8 mouse cellular contexts compared by ENCODE assay signal in the genomic region with DNA sequence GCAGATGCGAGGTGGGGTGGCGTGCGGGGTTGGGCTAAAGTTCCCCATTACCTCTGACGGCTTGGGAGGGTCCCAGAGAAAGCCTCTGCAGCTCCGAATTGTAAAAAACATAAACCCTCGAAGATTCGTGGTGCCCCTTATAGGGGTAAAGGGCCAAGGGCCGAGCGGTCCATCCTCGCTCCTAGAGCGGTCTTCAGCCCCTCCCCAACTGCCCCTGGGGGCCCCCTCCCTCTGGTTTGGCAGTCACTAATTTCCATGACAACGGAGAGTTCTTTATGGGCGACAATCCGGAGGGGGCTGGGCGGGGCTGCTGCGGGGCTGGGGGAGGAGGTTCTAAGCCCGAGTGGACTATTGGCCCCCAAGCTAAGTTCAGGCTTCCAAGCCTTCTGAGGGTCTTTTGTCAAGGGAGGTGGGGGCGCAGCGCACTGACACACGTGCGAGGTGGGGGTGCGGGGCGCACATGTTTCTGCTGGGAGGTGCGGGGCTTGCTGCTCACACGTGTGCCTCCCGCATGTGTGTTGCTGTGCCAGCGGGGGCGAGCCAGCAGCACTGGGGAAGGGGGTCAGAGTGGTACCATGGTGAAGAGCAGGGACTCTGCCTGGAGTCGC. TPM values are rescaled to one million over a fixed set of nuclear protein-coding genes. Genes with fewer than 3 reads are reported as not detected.
DNase-seq lines count a peak whose midpoint lies in the region; ATAC-seq and TF ChIP-seq lines count a peak whose summit lies in the region.

No protein-coding gene starts in this region.

- TF ChIP-seq EP300 in heart, postnatal 0 days (IDR thresholded peaks at IDR 0.05; ENCODE audit: low read depth), result no peak

- peak overlapping the region; percentile 77 for H3K4me2 ChIP-seq in heart, postnatal 0 days (ENCODE audit: low read depth, low read length)
- H3K4me2 ChIP-seq in hindbrain, embryonic 14.5 days (replicated peaks), result peak overlapping the region; percentile 91
- peak overlapping the region; percentile 51 for H3K4me2 ChIP-seq in liver, embryonic 16.5 days (ENCODE audit: low read depth, low read length)
- H3K4me2 ChIP-seq in stomach, embryonic 14.5 days (replicated peaks; ENCODE audit: low read depth, low read length), result peak overlapping the region; percentile 93

- no peak for DNase-seq in heart, postnatal 0 days (ENCODE audit: low spot score)
- DNase-seq in heart, postnatal 10 days, result no peak
- DNase-seq in embryo, embryonic 10.5 days (ENCODE audit: low spot score), result peak; percentile 53
- no peak for DNase-seq in hindbrain, embryonic 14.5 days (ENCODE audit: low spot score)
- no peak for DNase-seq in T-cell, adult 2 months (ENCODE audit: low spot score)
- DNase-seq in adrenal gland, postnatal 4 days (ENCODE audit: low spot score in 2 of 2), result no peak

- intact Hi-C loops in heart, postnatal 10 days (cut with DNase I), result no loop called here

- ATAC-seq in heart, postnatal 0 days (ENCODE audit: insufficient read depth, low read depth), result 0 out of 2 replicates have a peak, but pooled peaks have one; percentile 19
- ATAC-seq in hindbrain, embryonic 14.5 days (ENCODE audit: low FRiP score), result peak; percentile 38; the same call in 1 of the 2 replicates
- ATAC-seq in liver, embryonic 16.5 days (ENCODE audit: low read depth), result no peak
- ATAC-seq in stomach, embryonic 14.5 days (ENCODE audit: insufficient number of reproducible peaks, insufficient read depth, low FRiP score, low read depth), result peak; percentile 44; the same call in 1 of the 2 replicates

- no peaks in the 10 kb centered on the region for H3K9me3 ChIP-seq in heart, postnatal 0 days (replicated peaks; ENCODE audit: control insufficient read depth, low read length)
- no peaks in the 10 kb centered on the region for H3K9me3 ChIP-seq in hindbrain, embryonic 14.5 days (ENCODE audit: control insufficient read depth, low read length)
- no peaks in the 10 kb centered on the region for H3K9me3 ChIP-seq in liver, embryonic 16.5 days (replicated peaks; ENCODE audit: control insufficient read depth, low read length)
- no peaks in the 10 kb centered on the region for H3K9me3 ChIP-seq in stomach, embryonic 14.5 days (ENCODE audit: control insufficient read depth, low read depth, low read length)

- H3K27me3 ChIP-seq in heart, postnatal 0 days (ENCODE audit: control insufficient read depth, insufficient read depth, low read length), result peaks cover 43% of the 10 kb centered on the region
- peaks cover 8% of the 10 kb centered on the region for H3K27me3 ChIP-seq in hindbrain, embryonic 14.5 days (ENCODE audit: control insufficient read depth, insufficient read depth, low read length)
- peaks cover 47% of the 10 kb centered on the region for H3K27me3 ChIP-seq in liver, embryonic 16.5 days (ENCODE audit: control insufficient read depth, insufficient read depth, low read depth, low read length)
- 0 out of 2 replicates have a peak, but pooled peaks cover 3% of the 10 kb centered on the region for H3K27me3 ChIP-seq in stomach, embryonic 14.5 days (ENCODE audit: control insufficient read depth, insufficient read depth, low read length)

- 0 out of 2 replicates have a peak overlapping the region, but pooled peaks have one; percentile 40 for H3K9ac ChIP-seq in heart, postnatal 0 days (replicated peaks; ENCODE audit: low read depth, low read length)
- peak overlapping the region; percentile 63 for H3K9ac ChIP-seq in hindbrain, embryonic 14.5 days
- H3K9ac ChIP-seq in liver, embryonic 16.5 days (ENCODE audit: low read depth, low read length), result no peak overlapping the region
- peak overlapping the region; percentile 45 for H3K9ac ChIP-seq in stomach, embryonic 14.5 days (replicated peaks; ENCODE audit: low read depth, low read length)

- 11% methylated on average over 29 of the region's 29 CpGs for whole genome bisulfite sequencing in heart, postnatal 0 days
- WGBS in hindbrain, embryonic 14.5 days, result 1% methylated on average over 29 of the region's 29 CpGs
- WGBS in liver, embryonic 16.5 days (ENCODE audit: insufficient replicate concordance), result 5% methylated on average over 29 of the region's 29 CpGs
- WGBS in stomach, embryonic 14.5 days, result 4% methylated on average over 29 of the region's 29 CpGs

- no peaks in the 10 kb centered on the region for H3K36me3 ChIP-seq in heart, postnatal 0 days (replicated peaks; ENCODE audit: control insufficient read depth, insufficient read depth, low read length)
- no peaks in the 10 kb centered on the region for H3K36me3 ChIP-seq in hindbrain, embryonic 14.5 days (replicated peaks; ENCODE audit: control insufficient read depth, insufficient read depth)
- H3K36me3 ChIP-seq in liver, embryonic 16.5 days (ENCODE audit: control insufficient read depth, insufficient read depth), result no peaks in the 10 kb centered on the region
- H3K36me3 ChIP-seq in stomach, embryonic 14.5 days (ENCODE audit: control insufficient read depth, insufficient read depth, low read length), result no peaks in the 10 kb centered on the region

- H3K27ac ChIP-seq in heart, postnatal 0 days (ENCODE audit: low read depth), result no peak overlapping the region
- H3K27ac ChIP-seq in hindbrain, embryonic 14.5 days, result no peak overlapping the region
- H3K27ac ChIP-seq in liver, embryonic 16.5 days (ENCODE audit: low read length), result no peak overlapping the region
- no peak overlapping the region for H3K27ac ChIP-seq in stomach, embryonic 14.5 days (ENCODE audit: low read length)

- peaks cover 8% of the 10 kb centered on the region for H3K4me1 ChIP-seq in heart, postnatal 0 days (ENCODE audit: control insufficient read depth, insufficient read depth)
- H3K4me1 ChIP-seq in hindbrain, embryonic 14.5 days (replicated peaks; ENCODE audit: control insufficient read depth, insufficient read depth, low read length), result peaks cover 15% of the 10 kb centered on the region
- H3K4me1 ChIP-seq in liver, embryonic 16.5 days (ENCODE audit: control insufficient read depth, low read depth, low read length), result peaks cover 5% of the 10 kb centered on the region
- peaks cover 12% of the 10 kb centered on the region; the same call in 1 of the 2 replicates for H3K4me1 ChIP-seq in stomach, embryonic 14.5 days (ENCODE audit: control insufficient read depth, insufficient read depth, low read length)

- no peak for TF ChIP-seq CTCF in heart, postnatal 0 days (IDR thresholded peaks at IDR 0.05; ENCODE audit: low read depth)

- peak overlapping the region; percentile 49 for H3K4me3 ChIP-seq in heart, postnatal 0 days (ENCODE audit: low read depth, low read length)
- peak overlapping the region; percentile 50 for H3K4me3 ChIP-seq in hindbrain, embryonic 14.5 days (replicated peaks; ENCODE audit: low read length)
- H3K4me3 ChIP-seq in liver, embryonic 16.5 days (ENCODE audit: low read depth, low read length), result peak overlapping the region; percentile 34
- H3K4me3 ChIP-seq in stomach, embryonic 14.5 days (ENCODE audit: low read depth, low read length), result peak overlapping the region; percentile 52

RNA-seq across cellular contexts. Expression of a gene that starts 0.8 kb away (rescaled TPM):
- total RNA-seq in heart, postnatal 0 days (2014; rRNA removed; ENCODE audit: low replicate concordance), result 0.15 TPM in 1 of 2 replicates, not detected in the other
- 0.03 TPM in 1 of 2 replicates, not detected in the other for polyA plus RNA-seq in heart, postnatal 0 days (2015; fragmentation: Nextera tagmentation; extraction: Ambion mirVana)
- total RNA-seq in heart, postnatal 10 days (2021), result under 1 TPM; 0.14 to 0.37 TPM
- 16.7 and 20.0 TPM in 2 replicates for polyA plus RNA-seq in hindbrain, embryonic 14.5 days (2014; fragmentation: Nextera tagmentation; extraction: Ambion mirVana)
- polyA plus RNA-seq in liver, embryonic 16.5 days (2015; fragmentation: Nextera tagmentation; extraction: Ambion mirVana), result 0.11 TPM in 2 replicates
- polyA plus RNA-seq in stomach, embryonic 14.5 days (2014; fragmentation: Nextera tagmentation; extraction: Ambion mirVana), result 1.6 and 1.9 TPM in 2 replicates
- total RNA-seq in adrenal gland, postnatal 4 days (2021), result 1 to 10 TPM; 3.5 to 4.0 TPM

RNA-seq across cellular contexts. Expression of a gene that starts 8.1 kb away (rescaled TPM):
- total RNA-seq in heart, postnatal 0 days (2014; rRNA removed; ENCODE audit: low replicate concordance), result not detected in 2 replicates
- polyA plus RNA-seq in heart, postnatal 0 days (2015; fragmentation: Nextera tagmentation; extraction: Ambion mirVana), result not detected in 2 replicates
- not detected for total RNA-seq in heart, postnatal 10 days (2021)
- polyA plus RNA-seq in hindbrain, embryonic 14.5 days (2014; fragmentation: Nextera tagmentation; extraction: Ambion mirVana), result not detected in 2 replicates
- not detected in 2 replicates for polyA plus RNA-seq in liver, embryonic 16.5 days (2015; fragmentation: Nextera tagmentation; extraction: Ambion mirVana)
- not detected in 2 replicates for polyA plus RNA-seq in stomach, embryonic 14.5 days (2014; fragmentation: Nextera tagmentation; extraction: Ambion mirVana)
- not detected for total RNA-seq in adrenal gland, postnatal 4 days (2021)

RNA-seq across cellular contexts. Expression of a gene that starts 13.6 kb away (rescaled TPM):
- total RNA-seq in heart, postnatal 0 days (2014; rRNA removed; ENCODE audit: low replicate concordance), result 4.8 and 10.0 TPM in 2 replicates
- polyA plus RNA-seq in heart, postnatal 0 days (2015; fragmentation: Nextera tagmentation; extraction: Ambion mirVana), result 2.3 and 3.3 TPM in 2 replicates
- 1 to 10 TPM; 3.3 to 4.0 TPM for total RNA-seq in heart, postnatal 10 days (2021)
- polyA plus RNA-seq in hindbrain, embryonic 14.5 days (2014; fragmentation: Nextera tagmentation; extraction: Ambion mirVana), result 8.4 and 8.6 TPM in 2 replicates
- polyA plus RNA-seq in liver, embryonic 16.5 days (2015; fragmentation: Nextera tagmentation; extraction: Ambion mirVana), result 11.1 and 13.3 TPM in 2 replicates
- polyA plus RNA-seq in stomach, embryonic 14.5 days (2014; fragmentation: Nextera tagmentation; extraction: Ambion mirVana), result 18.9 and 21.2 TPM in 2 replicates
- 10 to 100 TPM; 14.4 to 16.3 TPM for total RNA-seq in adrenal gland, postnatal 4 days (2021)

RNA-seq across cellular contexts. Expression of a gene that starts 29.6 kb away (rescaled TPM):
- total RNA-seq in heart, postnatal 0 days (2014; rRNA removed; ENCODE audit: low replicate concordance), result 1.8 and 20.1 TPM in 2 replicates
- polyA plus RNA-seq in heart, postnatal 0 days (2015; fragmentation: Nextera tagmentation; extraction: Ambion mirVana), result 0.74 and 1.2 TPM in 2 replicates
- 1 to 10 TPM; 2.5 to 3.7 TPM for total RNA-seq in heart, postnatal 10 days (2021)
- 0.95 and 1.2 TPM in 2 replicates for polyA plus RNA-seq in hindbrain, embryonic 14.5 days (2014; fragmentation: Nextera tagmentation; extraction: Ambion mirVana)
- 1.3 and 2.8 TPM in 2 replicates for polyA plus RNA-seq in liver, embryonic 16.5 days (2015; fragmentation: Nextera tagmentation; extraction: Ambion mirVana)
- polyA plus RNA-seq in stomach, embryonic 14.5 days (2014; fragmentation: Nextera tagmentation; extraction: Ambion mirVana), result 3.3 and 5.1 TPM in 2 replicates
- 10 to 100 TPM; 10.8 to 15.7 TPM for total RNA-seq in adrenal gland, postnatal 4 days (2021)

RNA-seq across cellular contexts. Expression of a gene that starts 39.0 kb away (rescaled TPM):
- 52.0 and 55.6 TPM in 2 replicates for total RNA-seq in heart, postnatal 0 days (2014; rRNA removed; ENCODE audit: low replicate concordance)
- polyA plus RNA-seq in heart, postnatal 0 days (2015; fragmentation: Nextera tagmentation; extraction: Ambion mirVana), result 16.4 and 18.0 TPM in 2 replicates
- total RNA-seq in heart, postnatal 10 days (2021), result 10 to 100 TPM; 13.4 to 15.7 TPM
- 5.5 and 8.7 TPM in 2 replicates for polyA plus RNA-seq in hindbrain, embryonic 14.5 days (2014; fragmentation: Nextera tagmentation; extraction: Ambion mirVana)
- polyA plus RNA-seq in liver, embryonic 16.5 days (2015; fragmentation: Nextera tagmentation; extraction: Ambion mirVana), result 43.8 and 47.7 TPM in 2 replicates
- polyA plus RNA-seq in stomach, embryonic 14.5 days (2014; fragmentation: Nextera tagmentation; extraction: Ambion mirVana), result 48.7 and 54.0 TPM in 2 replicates
- total RNA-seq in adrenal gland, postnatal 4 days (2021), result 10 to 100 TPM; 21.8 to 32.0 TPM
